Mouse (Mus musculus) liver, embryonic 15.5 days (tissue): ENCODE data around the gene Vps36. TPM values are rescaled to one million over a fixed set of nuclear protein-coding genes. Genes with fewer than 3 reads are reported as not detected.

Experiments used
- ATAC-seq: fragments of 200-750 bp; cut with Nextera tagmentation; 2 replicates; pipeline ENCODE4 v1.8.0; 2017; ENCODE audit warnings: moderate number of reproducible peaks, mild to moderate bottlenecking, moderate library complexity; ENCODE audit not compliant: insufficient read depth
- H3K27ac ChIP-seq: fragments of 300-500 bp; sonication (generic); replicated peaks from 2 replicates; pipeline ENCODE4 v1.5.1; 2015; ENCODE audit warnings: mild to moderate bottlenecking, inconsistent platforms
- H3K27me3 ChIP-seq: fragments of 300-500 bp; sonication (generic); 2 replicates; pipeline ENCODE4 v1.6.1; 2015; ENCODE audit warnings: mild to moderate bottlenecking, inconsistent platforms
- H3K36me3 ChIP-seq: fragments of 300-500 bp; sonication (generic); replicated peaks from 2 replicates; pipeline ENCODE4 v1.6.1; 2015; ENCODE audit warnings: moderate library complexity, mild to moderate bottlenecking, inconsistent platforms
- H3K4me1 ChIP-seq: fragments of 300-500 bp; sonication (generic); replicated peaks from 2 replicates; pipeline ENCODE4 v1.6.1; 2015; ENCODE audit warnings: inconsistent platforms
- H3K4me2 ChIP-seq: fragments of 300-500 bp; sonication (generic); 2 replicates; pipeline ENCODE4 v1.6.1; 2015; ENCODE audit warnings: moderate library complexity, mild to moderate bottlenecking, inconsistent platforms
- H3K4me3 ChIP-seq: fragments of 300-500 bp; sonication (generic); replicated peaks from 2 replicates; pipeline ENCODE4 v1.5.1; 2015; ENCODE audit warnings: mild to moderate bottlenecking, inconsistent platforms
- H3K9ac ChIP-seq: fragments of 300-500 bp; sonication (generic); 2 replicates; pipeline ENCODE4 v1.6.1; 2015; ENCODE audit warnings: moderate library complexity, mild to moderate bottlenecking, inconsistent platforms
- H3K9me3 ChIP-seq: fragments of 300-500 bp; sonication (generic); replicated peaks from 2 replicates; pipeline ENCODE4 v1.6.1; 2016; ENCODE audit warnings: inconsistent platforms
- WGBS: fragments of 180-500 bp; shearing (Covaris S2); methylation state at CpG from one replicate; pipeline ENCODE4 v1.1.7; 2015; ENCODE audit warnings: mixed read lengths; ENCODE audit not compliant: insufficient replicate concordance; 5-methylcytosine and 5-hydroxymethylcytosine counted together
- polyA plus RNA-seq: library from polyadenylated mRNA; unstranded; fragments of >200 nt; fragmentation: Nextera tagmentation; extraction: Ambion mirVana; gene quantifications from 2 replicates; pipeline ENCODE4 v1.2.1, GENCODE M21; 2015

Vps36 gene
- polyA plus RNA-seq, 1 experiment from 2014 or later: 7.6 TPM

DNA sequence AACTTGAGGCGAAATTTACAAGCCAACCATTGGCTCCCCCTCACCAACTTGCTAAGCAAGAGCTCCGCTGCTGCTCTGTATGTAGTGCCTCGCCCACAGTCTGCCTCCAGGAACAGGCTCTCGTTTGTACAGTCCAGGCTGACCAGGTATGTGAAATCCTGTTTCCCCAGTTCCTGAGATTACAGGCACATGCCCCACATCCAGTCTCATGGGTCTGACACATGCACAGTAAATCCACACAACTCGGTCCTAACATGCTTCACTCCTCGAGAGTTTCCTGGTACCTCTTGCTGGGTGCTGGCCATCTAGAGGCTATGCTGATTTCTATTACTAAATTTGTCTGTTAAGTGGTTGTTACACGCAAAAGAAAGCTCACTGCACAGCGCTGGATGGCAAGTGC lies 33.8 kb downstream of the Vps36 start:
- Histone ChIP-seq H3K4me2 (no peak overlapping the region), H3K9me3 (no peaks in the 10 kb centered on the region), H3K4me3 (no peak overlapping the region), H3K27me3 (peaks cover 42% of the 10 kb centered on the region), H3K9ac (no peak overlapping the region), H3K36me3 (no peaks in the 10 kb centered on the region), H3K27ac (no peak overlapping the region), H3K4me1 (peaks cover 8% of the 10 kb centered on the region)
- no peak for ATAC-seq
- 35% methylated on average over 8 of the region's 8 CpGs for WGBS

DNA sequence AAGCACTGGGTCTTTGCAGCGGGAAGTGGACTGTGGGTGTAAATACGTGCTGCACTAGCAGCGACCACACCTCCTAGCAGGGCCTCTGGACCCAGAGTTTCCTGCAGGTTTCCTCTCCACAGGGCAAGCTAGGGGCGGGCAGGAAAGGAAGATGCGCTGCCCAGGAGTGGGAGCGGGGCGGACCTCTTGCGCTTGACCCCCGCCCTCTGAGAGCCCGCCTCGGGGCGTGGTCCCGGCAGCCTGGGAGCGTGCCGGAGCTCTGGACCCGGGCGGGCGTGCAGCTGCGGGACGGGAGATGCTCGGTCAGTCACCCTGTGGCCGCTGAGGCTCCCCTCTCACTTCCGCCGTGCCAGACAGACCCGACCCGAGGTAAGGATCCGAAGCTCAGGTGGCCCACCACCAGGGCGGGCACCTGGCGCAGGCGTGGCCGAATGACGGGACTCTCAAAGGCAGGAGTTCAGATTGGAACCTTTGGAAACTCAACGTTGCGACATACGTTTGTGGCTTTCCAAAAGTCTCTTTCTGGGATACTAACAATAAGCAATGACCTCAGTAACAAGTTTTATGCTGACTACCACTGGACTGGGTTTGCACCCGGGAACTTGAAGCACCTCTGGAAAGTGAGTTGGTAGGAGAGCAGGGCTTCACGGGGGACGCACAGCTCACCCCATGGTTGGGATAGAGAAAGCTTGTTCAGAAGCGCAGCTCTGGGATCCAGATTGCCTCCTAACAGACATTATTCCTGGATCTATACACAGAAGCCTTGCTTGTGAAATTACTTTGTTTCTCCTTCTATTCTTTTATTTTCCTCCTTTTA lies 34.7 kb downstream of the Vps36 start, which contains the start of gene Thsd1:
Gene Thsd1 (plus strand): TSS at position 253 of the 817 bp plus-strand sequence.
- Histone ChIP-seq H3K4me3 (peak within 1 kb of the TSS; percentile 55), H3K9me3 (no peaks in the 10 kb centered on the region), H3K4me2 (peak within 1 kb of the TSS; percentile 71), H3K4me1 (peaks cover 8% of the 10 kb centered on the region), H3K27me3 (peaks cover 42% of the 10 kb centered on the region), H3K27ac (no peak within 1 kb of the TSS; the same call in 1 of the 2 replicates), H3K36me3 (no peaks in the 10 kb centered on the region), H3K9ac (no peak within 1 kb of the TSS)
- under 1% methylated on average over 39 of the region's 39 CpGs for WGBS
- ATAC-seq: peak; percentile 83

DNA sequence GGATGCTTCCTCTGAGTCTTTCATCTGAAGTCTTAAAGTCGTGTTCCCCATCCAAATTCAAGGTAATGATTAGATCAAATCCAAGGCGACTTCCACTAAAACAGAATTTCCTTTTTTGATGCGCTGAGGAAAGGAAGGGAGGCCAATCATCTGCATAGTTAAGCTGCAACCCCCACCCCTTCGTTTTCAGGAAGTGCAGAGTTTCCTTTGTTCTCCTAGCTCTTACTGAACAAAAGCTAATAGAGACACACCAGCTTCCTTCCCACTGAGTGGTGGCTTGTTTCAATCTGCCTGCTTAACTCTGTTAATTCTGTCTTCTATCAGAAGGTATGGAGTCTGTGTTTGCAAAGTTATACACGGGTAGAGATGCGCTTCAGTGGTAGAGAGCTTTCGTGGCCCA lies 36.0 kb downstream of the Vps36 start:
- Histone ChIP-seq H3K4me2 (0 out of 2 replicates have a peak overlapping the region, but pooled peaks have one; percentile 8), H3K9ac (no peak overlapping the region), H3K36me3 (no peaks in the 10 kb centered on the region), H3K27me3 (peaks cover 42% of the 10 kb centered on the region), H3K9me3 (no peaks in the 10 kb centered on the region), H3K4me3 (no peak overlapping the region), H3K27ac (no peak overlapping the region; the same call in 1 of the 2 replicates), H3K4me1 (peaks cover 8% of the 10 kb centered on the region)
- 12% methylated on average over 7 of the region's 7 CpGs for WGBS
- ATAC-seq: no peak

DNA sequence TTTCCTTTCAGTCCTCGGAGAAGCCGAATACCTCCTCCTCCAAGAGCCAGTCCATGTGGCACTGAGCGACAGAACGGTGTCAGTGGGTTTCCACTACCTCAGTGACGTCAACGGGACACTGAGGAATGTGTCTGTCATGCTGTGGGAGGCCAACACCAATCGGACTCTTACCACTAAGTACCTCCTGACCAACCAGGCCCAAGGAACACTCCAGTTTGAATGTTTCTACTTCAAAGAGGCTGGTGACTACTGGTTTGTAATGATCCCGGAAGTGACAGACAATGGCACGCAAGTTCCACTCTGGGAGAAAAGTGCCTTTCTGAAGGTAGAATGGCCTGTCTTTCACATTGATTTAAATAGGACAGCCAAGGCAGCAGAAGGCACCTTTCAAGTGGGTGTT lies 50.4 kb downstream of the Vps36 start:
- H3K36me3 ChIP-seq: no peaks in the 10 kb centered on the region
- ATAC-seq: no peak
- H3K9ac ChIP-seq: no peak overlapping the region
- no peaks in the 10 kb centered on the region for H3K4me1 ChIP-seq
- no peaks in the 10 kb centered on the region for H3K9me3 ChIP-seq
- H3K4me2 ChIP-seq: no peak overlapping the region
- no peak overlapping the region for H3K27ac ChIP-seq
- H3K27me3 ChIP-seq: no peaks in the 10 kb centered on the region
- H3K4me3 ChIP-seq: no peak overlapping the region
- WGBS: 75% methylated on average over 9 of the region's 9 CpGs

DNA sequence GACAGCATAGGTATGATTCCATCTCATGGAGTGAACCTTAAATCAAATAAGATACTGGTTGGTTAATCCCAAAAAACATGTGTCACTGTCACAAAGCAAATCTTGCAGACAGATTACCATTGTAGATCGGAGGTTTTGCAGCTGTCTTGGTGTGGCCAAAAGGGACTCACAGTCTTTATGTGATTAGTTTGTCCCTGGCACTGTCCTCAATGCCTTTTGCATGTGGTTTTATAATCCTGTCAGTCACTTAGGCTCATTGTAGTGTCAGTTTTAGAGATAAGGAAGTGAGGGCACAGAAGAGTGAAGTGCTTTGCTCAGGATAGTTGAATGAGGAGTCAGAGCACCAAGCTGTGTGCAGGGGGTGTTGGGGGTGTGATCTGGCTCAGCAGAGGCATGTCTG lies 53.1 kb downstream of the Vps36 start:
- Histone ChIP-seq H3K4me2 (no peak overlapping the region), H3K27me3 (no peaks in the 10 kb centered on the region), H3K4me1 (no peaks in the 10 kb centered on the region), H3K36me3 (no peaks in the 10 kb centered on the region), H3K4me3 (no peak overlapping the region), H3K9me3 (no peaks in the 10 kb centered on the region), H3K9ac (no peak overlapping the region), H3K27ac (no peak overlapping the region)
- 16% methylated on average over 1 of the region's 1 CpGs for WGBS
- no peak for ATAC-seq

DNA sequence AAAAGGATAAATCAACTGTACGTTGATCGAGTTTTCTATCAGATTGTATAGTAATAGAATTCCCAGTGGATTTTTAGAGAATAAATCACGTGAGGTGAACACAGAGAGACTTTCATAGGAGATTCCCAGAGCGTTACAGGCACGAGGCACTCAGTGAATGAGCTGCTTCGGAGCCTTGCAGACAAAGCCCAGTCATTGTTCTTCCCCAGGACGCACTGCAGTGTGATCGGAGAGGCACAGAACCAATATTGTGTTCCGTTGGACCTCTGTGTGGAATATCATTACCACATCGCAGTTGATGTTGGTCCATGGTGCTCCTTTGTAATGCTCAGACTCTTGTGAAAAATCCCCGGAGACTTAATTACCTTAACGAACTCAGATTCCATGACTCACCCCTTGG lies 55.3 kb downstream of the Vps36 start:
- H3K4me1 ChIP-seq: no peaks in the 10 kb centered on the region
- no peak overlapping the region for H3K4me3 ChIP-seq
- no peak for ATAC-seq
- H3K27me3 ChIP-seq: no peaks in the 10 kb centered on the region
- no peaks in the 10 kb centered on the region for H3K36me3 ChIP-seq
- H3K27ac ChIP-seq: no peak overlapping the region
- 73% methylated on average over 12 of the region's 12 CpGs for WGBS
- H3K9me3 ChIP-seq: no peaks in the 10 kb centered on the region
- H3K9ac ChIP-seq: no peak overlapping the region
- no peak overlapping the region for H3K4me2 ChIP-seq

DNA sequence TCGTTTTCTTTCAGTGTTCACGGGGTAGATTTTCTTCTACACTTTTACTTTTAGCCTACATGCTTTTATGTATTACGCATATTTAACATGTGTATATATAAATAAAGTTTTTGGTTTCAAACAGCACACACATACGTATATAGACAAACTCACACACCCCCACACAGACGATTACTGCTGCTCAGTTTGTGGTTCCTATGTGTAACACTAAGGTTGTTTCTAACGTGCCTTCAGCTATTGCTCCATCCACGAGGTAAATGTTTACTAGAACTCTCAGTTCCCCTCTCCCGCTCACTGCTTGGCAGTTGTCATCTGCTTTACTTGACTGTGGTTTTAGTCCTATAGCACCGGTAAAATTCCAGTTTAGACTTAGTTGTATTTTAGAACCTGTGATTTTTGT lies 56.5 kb downstream of the Vps36 start:
- H3K4me2 ChIP-seq: no peak overlapping the region
- no peak overlapping the region for H3K4me3 ChIP-seq
- WGBS: 54% methylated on average over 9 of the region's 9 CpGs
- no peak for ATAC-seq
- H3K4me1 ChIP-seq: no peaks in the 10 kb centered on the region
- H3K36me3 ChIP-seq: no peaks in the 10 kb centered on the region
- H3K27ac ChIP-seq: no peak overlapping the region
- no peaks in the 10 kb centered on the region for H3K9me3 ChIP-seq
- H3K9ac ChIP-seq: no peak overlapping the region
- no peaks in the 10 kb centered on the region for H3K27me3 ChIP-seq

DNA sequence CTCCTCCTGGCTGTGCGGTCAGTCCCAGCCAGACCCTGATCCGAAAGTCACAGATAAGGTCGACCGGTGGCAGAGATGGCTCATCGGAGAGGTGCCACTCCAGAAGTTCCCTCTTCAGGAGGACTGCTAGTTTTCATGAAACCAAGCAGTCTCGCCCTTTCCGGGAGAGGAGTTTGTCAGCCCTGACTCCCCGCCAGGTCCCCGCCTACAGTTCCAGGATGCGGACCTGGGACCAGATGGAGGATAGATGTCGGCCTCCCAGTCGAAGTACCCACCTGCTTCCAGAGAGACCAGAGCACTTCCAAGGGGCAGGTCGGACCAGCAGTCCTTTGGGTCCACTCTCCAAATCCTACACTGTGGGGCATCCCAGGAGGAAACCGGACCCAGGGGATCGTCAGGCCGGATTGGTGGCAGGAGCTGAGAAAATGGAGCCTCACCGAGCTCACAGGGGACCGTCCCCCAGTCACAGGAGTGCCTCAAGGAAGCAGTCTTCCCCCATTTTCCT lies 66.4 kb downstream of the Vps36 start:
- H3K4me1 ChIP-seq: no peaks in the 10 kb centered on the region; the same call in 1 of the 2 replicates
- no peak overlapping the region for H3K4me2 ChIP-seq
- 80% methylated on average over 18 of the region's 18 CpGs for WGBS
- no peak overlapping the region for H3K4me3 ChIP-seq
- no peak overlapping the region for H3K27ac ChIP-seq
- H3K27me3 ChIP-seq: no peaks in the 10 kb centered on the region
- no peaks in the 10 kb centered on the region for H3K36me3 ChIP-seq
- H3K9ac ChIP-seq: no peak overlapping the region
- H3K9me3 ChIP-seq: no peaks in the 10 kb centered on the region
- ATAC-seq: no peak

DNA sequence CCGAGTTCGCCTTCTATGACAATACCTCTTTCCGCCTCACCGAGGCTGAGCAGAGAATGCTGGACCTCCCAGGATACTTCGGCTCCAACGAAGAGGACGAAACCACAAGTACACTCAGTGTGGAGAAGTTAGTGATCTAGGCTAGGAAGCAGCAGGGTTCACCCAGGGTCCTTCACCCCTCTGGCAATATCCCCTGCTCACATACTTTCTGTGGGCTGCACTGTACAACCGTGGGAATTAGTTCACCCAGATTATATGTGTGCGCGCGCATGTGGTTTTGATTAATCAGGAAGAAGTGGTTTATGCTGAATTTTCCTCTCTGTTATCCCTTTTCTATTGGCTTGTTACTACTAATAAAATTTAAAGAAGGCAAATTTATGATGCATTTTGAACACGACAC lies 66.9 kb downstream of the Vps36 start:
- Histone ChIP-seq H3K9ac (no peak overlapping the region), H3K4me1 (no peaks in the 10 kb centered on the region; the same call in 1 of the 2 replicates), H3K4me3 (no peak overlapping the region), H3K9me3 (no peaks in the 10 kb centered on the region), H3K27me3 (no peaks in the 10 kb centered on the region), H3K4me2 (no peak overlapping the region), H3K36me3 (no peaks in the 10 kb centered on the region), H3K27ac (no peak overlapping the region)
- WGBS: 76% methylated on average over 12 of the region's 12 CpGs
- ATAC-seq: no peak

DNA sequence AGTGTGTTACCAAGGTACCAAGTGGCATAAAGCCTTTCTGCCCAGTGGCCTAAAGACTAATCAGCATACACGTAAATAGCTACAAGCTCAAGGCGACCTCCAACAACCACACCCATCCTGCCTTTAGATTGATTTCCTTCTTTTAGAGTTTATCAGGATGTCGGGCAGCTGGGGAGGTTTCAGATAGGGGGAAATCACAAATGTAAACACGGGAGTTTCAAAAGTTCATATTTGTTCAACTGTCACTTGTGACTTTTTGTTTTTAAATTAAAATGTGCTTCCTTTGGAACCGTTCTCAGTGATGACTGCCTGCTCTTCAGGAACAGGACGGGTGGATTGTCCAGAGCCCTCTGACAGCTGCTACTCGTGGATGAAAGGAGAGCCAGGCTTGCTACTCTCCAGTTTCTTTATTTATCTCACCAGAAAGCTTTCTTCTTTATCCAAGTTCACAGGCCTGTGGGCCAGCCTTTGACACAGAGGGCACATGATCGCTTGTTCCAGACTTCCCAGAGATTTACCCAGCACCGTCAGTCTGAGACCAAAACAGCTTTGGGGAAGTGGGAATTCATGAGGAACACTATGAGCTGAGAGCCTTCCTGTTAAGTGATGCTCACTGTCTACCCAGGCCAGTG lies 67.6 kb downstream of the Vps36 start:
- Histone ChIP-seq H3K4me1 (no peaks in the 10 kb centered on the region; the same call in 1 of the 2 replicates), H3K36me3 (no peaks in the 10 kb centered on the region), H3K4me3 (no peak overlapping the region), H3K9me3 (no peaks in the 10 kb centered on the region), H3K4me2 (no peak overlapping the region), H3K27ac (no peak overlapping the region), H3K27me3 (no peaks in the 10 kb centered on the region), H3K9ac (no peak overlapping the region)
- WGBS: 13% methylated on average over 9 of the region's 9 CpGs
- ATAC-seq: no peak

DNA sequence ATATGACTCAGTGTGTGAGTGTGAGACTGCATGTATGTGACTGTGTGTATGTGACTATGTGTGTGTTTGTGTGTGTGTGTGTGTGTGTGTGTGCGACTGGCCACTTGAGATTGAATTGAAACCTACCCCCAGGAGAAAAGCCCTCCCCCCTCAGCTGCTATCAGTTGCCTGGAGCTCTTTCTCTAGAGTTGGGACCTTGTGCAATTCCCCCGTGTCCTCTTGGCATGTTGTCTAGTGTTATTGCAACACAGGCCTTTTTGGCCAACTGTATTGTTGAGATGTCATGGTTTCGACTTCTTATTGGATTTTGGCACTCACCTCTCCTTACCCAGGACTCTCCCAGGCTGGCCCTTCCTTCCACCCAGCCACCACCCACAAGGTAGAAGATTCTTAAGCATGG lies 69.7 kb downstream of the Vps36 start:
- Histone ChIP-seq H3K4me1 (no peaks in the 10 kb centered on the region; the same call in 1 of the 2 replicates), H3K9ac (no peak overlapping the region), H3K4me3 (no peak overlapping the region), H3K4me2 (no peak overlapping the region), H3K9me3 (no peaks in the 10 kb centered on the region), H3K27ac (no peak overlapping the region), H3K36me3 (no peaks in the 10 kb centered on the region), H3K27me3 (no peaks in the 10 kb centered on the region)
- no peak for ATAC-seq
- 50% methylated on average over 3 of the region's 3 CpGs for WGBS
